Mouse (Mus musculus) midbrain, embryonic 16.5 days (tissue): Measurements from ENCODE around the gene Clp1. TPM values are rescaled to one million over a fixed set of nuclear protein-coding genes. Genes with fewer than 3 reads are reported as not detected.

Experiments
- ATAC-seq: fragments of 200-750 bp; cut with Nextera tagmentation; 2 replicates; pipeline ENCODE4 v1.8.0; 2017; ENCODE audit warnings: moderate TSS enrichment
- H3K27ac ChIP-seq: fragments of 300-500 bp; sonication (generic); 2 replicates; pipeline ENCODE4 v1.5.1; 2014; ENCODE audit warnings: mild to moderate bottlenecking, low read length, mixed read lengths
- H3K27me3 ChIP-seq: fragments of 300-500 bp; sonication (generic); 2 replicates; pipeline ENCODE4 v1.6.1; 2014; ENCODE audit warnings: low read depth, low read length, mixed read lengths; ENCODE audit not compliant: control insufficient read depth, insufficient read depth
- H3K36me3 ChIP-seq: fragments of 300-500 bp; sonication (generic); 2 replicates; pipeline ENCODE4 v1.6.1; 2014; ENCODE audit warnings: mild to moderate bottlenecking, low read length, moderate library complexity, mixed read lengths; ENCODE audit not compliant: control insufficient read depth, insufficient read depth
- H3K4me1 ChIP-seq: fragments of 300-500 bp; sonication (generic); 2 replicates; pipeline ENCODE4 v1.6.1; 2014; ENCODE audit warnings: mild to moderate bottlenecking, low read length, mixed read lengths; ENCODE audit not compliant: control insufficient read depth, insufficient read depth
- H3K4me2 ChIP-seq: fragments of 300-500 bp; sonication (generic); 2 replicates; pipeline ENCODE4 v1.6.1; 2014; ENCODE audit warnings: mild to moderate bottlenecking, low read length, mixed read lengths
- H3K4me3 ChIP-seq: fragments of 300-500 bp; sonication (generic); 2 replicates; pipeline ENCODE4 v1.5.1; 2014; ENCODE audit warnings: low read depth, mild to moderate bottlenecking, low read length, moderate library complexity, mixed read lengths
- H3K9ac ChIP-seq: fragments of 300-500 bp; sonication (generic); 2 replicates; pipeline ENCODE4 v1.6.1; 2014; ENCODE audit warnings: low read depth, low read length, mixed read lengths
- H3K9me3 ChIP-seq: fragments of 300-500 bp; sonication (generic); replicated peaks from 2 replicates; pipeline ENCODE4 v1.6.1; 2014; ENCODE audit warnings: mild to moderate bottlenecking, low read length, mixed read lengths; ENCODE audit not compliant: control insufficient read depth, poor library complexity, severe bottlenecking
- whole genome bisulfite sequencing: fragments of 180-500 bp; shearing (Covaris S2); extraction: QIAGEN DNeasy Blood & Tissue Kit; methylation state at CpG from one replicate; pipeline ENCODE4 v1.1.7; 2014; 5-methylcytosine and 5-hydroxymethylcytosine counted together
- polyA plus RNA-seq: library from polyadenylated mRNA; unstranded; fragments of >200 nt; fragmentation: Nextera tagmentation; extraction: Ambion mirVana; gene quantifications from 2 replicates; pipeline ENCODE4 v1.2.1, GENCODE M21; 2015

The Clp1 gene
- polyA plus RNA-seq: 20.1 and 23.0 TPM in 2 replicates

- H3K4me1 ChIP-seq: peaks cover 28% of the 10 kb centered on the region
- WGBS: under 1% methylated on average over 39 of the region's 39 CpGs
- H3K36me3 ChIP-seq: peaks cover 8% of the 10 kb centered on the region
- ATAC-seq: peak; percentile 96
- no peaks in the 10 kb centered on the region for H3K9me3 ChIP-seq
- H3K9ac ChIP-seq: peak within 1 kb of the TSS; percentile 65
- H3K4me3 ChIP-seq: peak within 1 kb of the TSS; percentile 59
- H3K27ac ChIP-seq: peak within 1 kb of the TSS; percentile 82
- H3K27me3 ChIP-seq: no peaks in the 10 kb centered on the region
- H3K4me2 ChIP-seq: peak within 1 kb of the TSS; percentile 83
Measured at GRCm38 (mm10) chr2:84727172-84727858, at the start of gene Clp1. Gene Clp1, minus strand, starts transcription at chr2:84727350.

GRCm38 (mm10) chr2:84775665-84776064, 48.5 kb upstream of the Clp1 start:
- Histone ChIP-seq H3K27me3 (no peaks in the 10 kb centered on the region), H3K9ac (no peak overlapping the region), H3K27ac (no peak overlapping the region), H3K4me1 (peaks cover 9% of the 10 kb centered on the region), H3K4me2 (no peak overlapping the region), H3K36me3 (no peaks in the 10 kb centered on the region), H3K4me3 (no peak overlapping the region), H3K9me3 (no peaks in the 10 kb centered on the region)
- ATAC-seq: no peak
- 83% methylated on average over 6 of the region's 6 CpGs for WGBS

- H3K4me2 ChIP-seq: peak within 1 kb of the TSS; percentile 59
- ATAC-seq: 0 out of 2 replicates have a peak, but pooled peaks have one; percentile 11
- no peaks in the 10 kb centered on the region for H3K36me3 ChIP-seq
- WGBS: 60% methylated on average over 9 of the region's 9 CpGs
- H3K9ac ChIP-seq: peak within 1 kb of the TSS; percentile 68
- peak within 1 kb of the TSS; percentile 34 for H3K4me3 ChIP-seq
- H3K27ac ChIP-seq: peak within 1 kb of the TSS; percentile 17; the same call in 1 of the 2 replicates
- H3K27me3 ChIP-seq: no peaks in the 10 kb centered on the region
- H3K9me3 ChIP-seq: no peaks in the 10 kb centered on the region
- H3K4me1 ChIP-seq: peaks cover 9% of the 10 kb centered on the region
Measured at GRCm38 (mm10) chr2:84775241-84775640, 48.1 kb upstream of the Clp1 start, which contains the start of gene Serping1. Gene Serping1, minus strand, starts transcription at chr2:84775444.

GRCm38 (mm10) chr2:84774751-84775150, 47.6 kb upstream of the Clp1 start:
- H3K4me3 ChIP-seq: peak overlapping the region; percentile 34
- H3K9ac ChIP-seq: peak overlapping the region; percentile 68
- H3K27ac ChIP-seq: peak overlapping the region; percentile 17; the same call in 1 of the 2 replicates
- H3K4me2 ChIP-seq: peak overlapping the region; percentile 59
- peaks cover 9% of the 10 kb centered on the region for H3K4me1 ChIP-seq
- 1% methylated on average over 14 of the region's 15 CpGs for WGBS
- ATAC-seq: peak; percentile 55
- H3K27me3 ChIP-seq: no peaks in the 10 kb centered on the region
- H3K9me3 ChIP-seq: no peaks in the 10 kb centered on the region
- no peaks in the 10 kb centered on the region for H3K36me3 ChIP-seq

GRCm38 (mm10) chr2:84773195-84773594, 46.0 kb upstream of the Clp1 start:
- Histone ChIP-seq H3K4me1 (peaks cover 8% of the 10 kb centered on the region), H3K36me3 (no peaks in the 10 kb centered on the region), H3K27ac (no peak overlapping the region), H3K27me3 (no peaks in the 10 kb centered on the region), H3K9ac (no peak overlapping the region), H3K9me3 (no peaks in the 10 kb centered on the region), H3K4me3 (no peak overlapping the region), H3K4me2 (no peak overlapping the region)
- 84% methylated on average over 5 of the region's 5 CpGs for WGBS
- ATAC-seq: no peak

- no peak overlapping the region for H3K27ac ChIP-seq
- WGBS: 87% methylated on average over 4 of the region's 4 CpGs
- H3K9me3 ChIP-seq: no peaks in the 10 kb centered on the region
Measured at GRCm38 (mm10) chr2:84772454-84772853, 45.3 kb upstream of the Clp1 start.

GRCm38 (mm10) chr2:84770501-84770900, 43.4 kb upstream of the Clp1 start:
- no peaks in the 10 kb centered on the region for H3K27me3 ChIP-seq
- no peaks in the 10 kb centered on the region for H3K36me3 ChIP-seq
- H3K9me3 ChIP-seq: no peaks in the 10 kb centered on the region
- no peak overlapping the region for H3K27ac ChIP-seq
- WGBS: 87% methylated on average over 6 of the region's 6 CpGs
- H3K4me1 ChIP-seq: peaks cover 4% of the 10 kb centered on the region
- H3K9ac ChIP-seq: no peak overlapping the region
- H3K4me2 ChIP-seq: no peak overlapping the region
- H3K4me3 ChIP-seq: no peak overlapping the region
- no peak for ATAC-seq

More at GRCm38 (mm10) chr2:84772454-84772853, 45.3 kb upstream of the Clp1 start:
- Histone ChIP-seq H3K27me3 (no peaks in the 10 kb centered on the region), H3K36me3 (no peaks in the 10 kb centered on the region), H3K4me1 (peaks cover 6% of the 10 kb centered on the region), H3K9ac (no peak overlapping the region), H3K4me2 (no peak overlapping the region), H3K4me3 (no peak overlapping the region)
- ATAC-seq: no peak

- Histone ChIP-seq H3K27me3 (no peaks in the 10 kb centered on the region), H3K36me3 (no peaks in the 10 kb centered on the region), H3K4me1 (no peaks in the 10 kb centered on the region), H3K9ac (no peak overlapping the region), H3K9me3 (no peaks in the 10 kb centered on the region), H3K4me2 (no peak overlapping the region), H3K27ac (no peak overlapping the region), H3K4me3 (no peak overlapping the region)
- no peak for ATAC-seq
- WGBS: 67% methylated on average over 1 of the region's 1 CpGs
Measured at GRCm38 (mm10) chr2:84762818-84763217, 35.7 kb upstream of the Clp1 start.

GRCm38 (mm10) chr2:84762295-84762694, 35.1 kb upstream of the Clp1 start:
- Histone ChIP-seq H3K9ac (no peak overlapping the region), H3K9me3 (no peaks in the 10 kb centered on the region), H3K27ac (no peak overlapping the region), H3K4me2 (no peak overlapping the region), H3K4me3 (no peak overlapping the region), H3K27me3 (no peaks in the 10 kb centered on the region), H3K36me3 (no peaks in the 10 kb centered on the region), H3K4me1 (no peaks in the 10 kb centered on the region)
- no peak for ATAC-seq
- WGBS: 18% methylated on average over 4 of the region's 4 CpGs
